8 mouse cellular contexts compared by ENCODE assay signal in genomic region chr4:125490661-125491504, GRCm38 (mm10). TPM values are rescaled to one million over a fixed set of nuclear protein-coding genes. Genes with fewer than 3 reads are reported as not detected.
DNase-seq lines count a peak whose midpoint lies in the region; ATAC-seq and TF ChIP-seq lines count a peak whose summit lies in the region.

TSS of gene Grik3 (plus strand) at chr4:125490700.

- H3K36me3 ChIP-seq in kidney, postnatal 0 days (ENCODE audit: insufficient read depth, low read length), result no peaks in the 10 kb centered on the region
- H3K36me3 ChIP-seq in embryonic facial prominence, embryonic 13.5 days, result no peaks in the 10 kb centered on the region
- H3K36me3 ChIP-seq in intestine, embryonic 15.5 days, result no peaks in the 10 kb centered on the region

- no peak for DNase-seq in kidney, postnatal 0 days (ENCODE audit: low spot score)
- no peak for DNase-seq in kidney, postnatal 14 days
- peak; percentile 65 for DNase-seq in neural tube, embryonic 10.5 days (ENCODE audit: extremely low spot score, low spot score)
- DNase-seq in cerebellum, adult 11 months, result no peak
- no peak for DNase-seq in frontal cortex, postnatal 25 days (ENCODE audit: low spot score in 2 of 2)
- DNase-seq in thymus, postnatal 25 days, result no peak

- peak; percentile 21; the same call in 1 of the 2 replicates for ATAC-seq in kidney, postnatal 0 days (replicated peaks; ENCODE audit: low FRiP score, low read depth)
- ATAC-seq in embryonic facial prominence, embryonic 13.5 days (ENCODE audit: insufficient number of reproducible peaks, insufficient read depth, low FRiP score, low TSS enrichment, low read depth), result no peak
- ATAC-seq in intestine, embryonic 15.5 days, result peak; percentile 44

- no peaks in the 10 kb centered on the region for H3K9me3 ChIP-seq in kidney, postnatal 0 days (replicated peaks; ENCODE audit: low read length)
- no peaks in the 10 kb centered on the region for H3K9me3 ChIP-seq in embryonic facial prominence, embryonic 13.5 days
- H3K9me3 ChIP-seq in intestine, embryonic 15.5 days, result no peaks in the 10 kb centered on the region

- WGBS in kidney, postnatal 0 days, result 0% methylated on average over 54 of the region's 77 CpGs
- under 1% methylated on average over 56 of the region's 77 CpGs for WGBS in embryonic facial prominence, embryonic 13.5 days
- 1% methylated on average over 77 of the region's 77 CpGs for WGBS in intestine, embryonic 15.5 days

- no peak for TF ChIP-seq CTCF in kidney, postnatal 0 days (IDR thresholded peaks at IDR 0.05; ENCODE audit: low read depth)

- H3K4me3 ChIP-seq in kidney, postnatal 0 days (replicated peaks; ENCODE audit: low read depth, low read length), result peak within 1 kb of the TSS; percentile 24
- peak within 1 kb of the TSS; percentile 46 for H3K4me3 ChIP-seq in embryonic facial prominence, embryonic 13.5 days
- peak within 1 kb of the TSS; percentile 34 for H3K4me3 ChIP-seq in intestine, embryonic 15.5 days (replicated peaks)

- H3K27me3 ChIP-seq in kidney, postnatal 0 days (ENCODE audit: insufficient read depth, low read length), result peaks cover 94% of the 10 kb centered on the region
- peaks cover 100% of the 10 kb centered on the region for H3K27me3 ChIP-seq in embryonic facial prominence, embryonic 13.5 days
- H3K27me3 ChIP-seq in intestine, embryonic 15.5 days (replicated peaks), result peaks cover 99% of the 10 kb centered on the region

- H3K27ac ChIP-seq in kidney, postnatal 0 days, result no peak within 1 kb of the TSS
- no peak within 1 kb of the TSS for H3K27ac ChIP-seq in embryonic facial prominence, embryonic 13.5 days
- no peak within 1 kb of the TSS for H3K27ac ChIP-seq in intestine, embryonic 15.5 days

- H3K4me1 ChIP-seq in kidney, postnatal 0 days (replicated peaks; ENCODE audit: insufficient read depth, low read length), result 0 out of 2 replicates have a peak, but pooled peaks cover 6% of the 10 kb centered on the region
- H3K4me1 ChIP-seq in embryonic facial prominence, embryonic 13.5 days, result peaks cover 32% of the 10 kb centered on the region
- H3K4me1 ChIP-seq in intestine, embryonic 15.5 days (replicated peaks), result peaks cover 16% of the 10 kb centered on the region

- peak within 1 kb of the TSS; percentile 52 for H3K4me2 ChIP-seq in kidney, postnatal 0 days (ENCODE audit: low read length)
- H3K4me2 ChIP-seq in embryonic facial prominence, embryonic 13.5 days, result peak within 1 kb of the TSS; percentile 80
- H3K4me2 ChIP-seq in intestine, embryonic 15.5 days (replicated peaks), result peak within 1 kb of the TSS; percentile 58

- H3K9ac ChIP-seq in kidney, postnatal 0 days (ENCODE audit: low read depth, low read length), result no peak within 1 kb of the TSS
- H3K9ac ChIP-seq in embryonic facial prominence, embryonic 13.5 days, result peak within 1 kb of the TSS; percentile 51
- H3K9ac ChIP-seq in intestine, embryonic 15.5 days, result 0 out of 2 replicates have a peak within 1 kb of the TSS, but pooled peaks have one; percentile 3

RNA-seq across cellular contexts. Expression of gene Grik3, which starts in this region (rescaled TPM):
- 0.01 and 0.04 TPM in 2 replicates for polyA plus RNA-seq in kidney, postnatal 0 days (2015; fragmentation: Nextera tagmentation; extraction: Ambion mirVana)
- polyA plus RNA-seq in embryonic facial prominence, embryonic 13.5 days (2015; fragmentation: Nextera tagmentation; extraction: Ambion mirVana), result 0.62 and 1.1 TPM in 2 replicates
- 0.39 and 0.43 TPM in 2 replicates for polyA plus RNA-seq in intestine, embryonic 15.5 days (2015; fragmentation: Nextera tagmentation; extraction: Ambion mirVana)

Comparison
In these comparisons a context has a peak if more than half of its experiments do, and no peak if none do; other contexts are left out.
1. Peak in ATAC-seq, H3K4me3 ChIP-seq and H3K4me2 ChIP-seq in kidney, postnatal 0 days; RNA of the gene not detected or under 1 TPM.
2. Peak in ATAC-seq, H3K4me3 ChIP-seq, H3K9ac ChIP-seq and H3K4me2 ChIP-seq in intestine, embryonic 15.5 days; RNA of the gene not detected or under 1 TPM.